Mouse (Mus musculus) hindlimb bud, embryonic 11.5 days (tissue): ENCODE measurements around the gene Fhl2.
"Not testable (repeated sequence)": the region's sequence is repeated elsewhere in the genome, so short reads cannot be mapped to it uniquely, and the experiment has no call there.

Experiments
- DNase-seq: peaks from one replicate; pipeline ENCODE4 v3.0.0-alpha.2; 2012; ENCODE audit warnings: low read depth, low spot score; ENCODE audit errors: extremely low spot score

Gene Fhl2

DNA sequence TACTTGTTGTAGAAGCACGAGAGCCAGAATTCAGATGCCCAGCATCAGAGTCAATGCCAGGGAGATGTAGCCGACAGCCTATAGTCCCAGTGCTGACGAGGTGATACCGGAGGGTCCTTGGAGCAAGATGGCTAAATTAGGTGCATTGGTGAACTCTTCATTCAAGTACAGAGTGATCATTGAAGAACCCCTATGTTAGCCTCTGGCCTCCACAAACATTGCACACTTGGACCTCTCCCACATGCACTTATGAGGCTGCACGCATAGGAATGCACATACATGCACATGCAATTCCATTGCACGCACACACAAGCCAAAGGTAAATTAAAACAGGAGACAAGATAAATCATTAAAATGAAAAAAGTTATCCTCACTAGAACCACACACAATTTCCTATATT is 3.4 kb downstream of the Fhl2 start:
- DNase-seq, result no peak

- DNase-seq, result no peak
Measured at GRCm38 (mm10) chr1:43192471-43192870, 4.3 kb downstream of the Fhl2 start.

DNA sequence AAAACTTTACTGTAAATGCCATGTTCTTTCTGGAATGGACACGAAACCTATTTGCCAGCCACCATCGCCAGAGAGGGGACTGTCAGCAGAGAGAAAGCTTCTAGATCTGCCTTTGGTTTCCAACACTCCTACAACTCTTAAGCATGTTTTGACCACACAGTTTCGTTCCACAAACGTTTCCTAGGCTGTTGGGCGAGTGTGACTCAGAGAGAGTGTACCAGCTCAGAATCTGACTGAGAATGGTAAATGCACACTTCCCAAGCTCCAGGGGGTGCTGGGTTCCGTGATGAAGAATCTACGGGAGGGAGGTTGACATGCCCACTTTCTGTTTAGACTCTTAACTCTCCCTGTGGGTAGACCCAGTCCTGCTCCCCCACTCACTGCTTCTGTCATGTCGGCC is 5.7 kb downstream of the Fhl2 start:
- DNase-seq, result no peak

DNA sequence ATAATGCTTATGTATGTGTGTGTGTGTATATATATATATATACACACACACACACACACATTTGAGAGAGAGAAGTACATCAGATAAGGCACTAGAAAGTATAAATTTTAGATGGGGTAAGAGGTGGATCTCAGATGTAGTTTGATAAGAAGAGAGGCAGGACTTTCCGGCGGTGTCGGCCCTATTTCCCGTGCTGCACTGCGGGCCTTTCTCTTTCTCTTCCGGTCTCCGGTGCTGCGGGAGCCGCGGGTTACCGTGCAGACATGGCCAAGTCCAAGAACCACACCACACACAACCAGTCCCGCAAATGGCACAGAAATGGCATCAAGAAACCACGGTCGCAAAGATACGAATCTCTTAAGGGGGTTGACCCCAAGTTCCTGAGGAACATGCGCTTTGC is 7.9 kb downstream of the Fhl2 start:
- DNase-seq, result not testable (repeated sequence)

DNA sequence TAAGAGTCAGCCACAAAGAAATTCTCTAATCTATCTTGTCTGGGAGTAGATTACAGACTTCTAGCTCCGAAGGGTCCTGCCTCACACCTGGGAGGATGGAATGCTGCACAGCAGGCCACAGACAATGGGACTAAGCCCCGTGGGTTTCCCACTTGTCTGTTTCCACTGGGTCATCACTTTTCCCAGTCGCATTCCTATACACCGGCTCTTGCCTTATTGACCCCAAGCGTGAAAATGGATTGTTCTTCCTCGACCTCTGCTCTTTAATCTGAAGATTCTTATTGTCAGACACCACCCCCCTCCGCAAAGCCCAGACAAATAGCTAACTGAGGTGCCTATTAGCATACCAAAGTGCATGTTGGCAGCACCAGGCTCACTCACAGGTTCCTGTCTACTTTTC is 10.4 kb downstream of the Fhl2 start:
- DNase-seq, result no peak

GRCm38 (mm10) chr1:43180912-43181311 is 15.9 kb downstream of the Fhl2 start:
- DNase-seq, result no peak

GRCm38 (mm10) chr1:43178780-43179179 is 18.0 kb downstream of the Fhl2 start:
- DNase-seq, result no peak

DNA sequence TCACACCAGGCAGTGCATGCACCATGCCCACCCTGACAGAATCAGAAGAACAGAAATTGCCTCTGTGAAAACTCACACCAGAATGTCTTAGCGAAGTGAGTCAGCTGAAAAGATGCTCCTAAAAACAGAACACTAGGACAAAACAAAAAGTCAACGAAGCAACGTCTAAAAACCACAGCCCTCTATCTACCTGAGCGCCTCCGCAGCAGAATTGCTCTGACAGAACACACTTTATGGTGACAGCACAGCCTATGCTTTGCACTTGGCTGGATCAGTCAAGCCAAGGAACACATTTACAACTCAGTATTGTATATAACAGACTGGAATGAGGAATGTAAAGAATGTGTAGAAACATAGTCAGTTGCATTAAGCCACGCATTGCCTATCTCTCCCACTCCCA is 18.4 kb downstream of the Fhl2 start:
- DNase-seq, result no peak

GRCm38 (mm10) chr1:43173283-43174226 is 23.2 kb downstream of the Fhl2 start:
- DNase-seq, result no peak

DNA sequence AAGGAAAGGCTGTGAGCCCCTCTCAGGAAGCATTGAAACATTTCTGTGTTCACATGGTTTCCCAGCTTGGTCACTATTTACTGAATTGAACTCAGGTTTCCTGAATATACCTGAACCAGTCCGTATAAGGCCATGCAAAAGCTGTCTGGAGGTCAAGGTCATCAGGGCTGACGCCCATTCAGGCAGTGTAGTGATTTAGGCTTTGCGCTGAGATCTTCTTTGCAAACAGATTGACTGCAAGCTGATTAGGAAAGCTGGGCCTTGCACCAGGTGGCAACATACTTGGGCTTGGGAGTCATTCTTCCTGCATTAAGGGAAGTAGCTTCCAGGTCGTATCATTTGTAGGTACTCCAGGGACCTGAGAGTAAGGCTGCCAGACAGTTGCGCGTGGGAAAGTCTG is 25.0 kb downstream of the Fhl2 start:
- no peak for DNase-seq

DNA sequence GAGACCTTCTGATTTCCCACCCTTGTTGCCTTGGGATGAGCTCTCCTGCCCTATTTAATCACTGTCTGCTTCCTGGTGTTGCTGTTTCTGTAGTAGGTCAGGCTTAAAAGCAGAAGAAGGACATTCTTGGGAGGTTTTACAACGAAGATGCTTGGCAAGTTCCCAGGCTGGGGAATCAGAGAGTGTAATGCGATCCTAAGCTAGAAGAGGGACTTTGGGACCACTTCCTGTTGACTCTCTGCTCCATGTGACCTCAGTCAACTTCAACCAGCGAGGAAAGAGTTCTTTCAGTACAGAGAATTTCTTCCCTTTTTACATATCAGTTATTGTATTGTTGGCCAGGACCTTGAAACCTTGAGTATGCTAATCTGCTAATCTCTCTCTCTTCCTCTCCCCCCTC is 25.7 kb downstream of the Fhl2 start:
- no peak for DNase-seq

DNA sequence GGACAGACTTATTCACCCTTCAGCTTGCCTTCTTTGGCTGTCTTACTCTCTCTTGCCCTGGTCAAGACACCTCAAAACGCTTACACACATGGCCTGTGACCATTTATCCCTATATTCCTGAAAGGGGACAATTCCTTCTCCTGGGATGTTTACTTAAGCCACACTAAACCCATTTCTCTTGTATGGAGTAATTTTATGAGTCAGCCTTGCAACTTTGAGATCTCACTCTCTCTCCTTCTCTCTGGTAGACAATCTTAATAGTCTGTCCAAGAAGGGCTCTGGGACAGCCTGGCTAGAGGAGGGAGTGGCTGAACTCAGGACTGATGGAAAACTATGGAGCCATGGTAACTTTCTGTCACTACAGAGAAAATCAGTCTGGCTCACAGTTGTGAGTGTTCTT is 27.1 kb downstream of the Fhl2 start:
- DNase-seq, result no peak

DNA sequence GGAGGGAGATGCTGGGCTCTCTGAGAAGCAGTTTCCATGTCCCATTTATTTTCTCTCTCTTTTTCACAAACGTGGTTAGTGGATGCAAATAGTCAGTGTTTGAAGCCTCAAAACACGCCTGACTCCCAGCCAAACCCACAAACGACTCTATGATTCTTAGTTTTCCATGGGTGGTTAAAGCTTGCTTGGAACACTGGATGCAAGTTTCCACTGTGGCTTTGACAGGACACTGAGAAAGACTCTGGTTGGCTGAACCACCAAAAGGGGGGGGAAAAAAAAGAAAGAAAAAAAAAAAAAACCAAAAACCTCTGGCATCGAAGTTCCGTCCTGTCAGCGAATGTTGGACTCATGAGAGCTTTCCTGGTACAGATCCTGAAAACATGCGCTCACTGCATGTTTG is 27.6 kb downstream of the Fhl2 start:
- DNase-seq, result no peak

DNA sequence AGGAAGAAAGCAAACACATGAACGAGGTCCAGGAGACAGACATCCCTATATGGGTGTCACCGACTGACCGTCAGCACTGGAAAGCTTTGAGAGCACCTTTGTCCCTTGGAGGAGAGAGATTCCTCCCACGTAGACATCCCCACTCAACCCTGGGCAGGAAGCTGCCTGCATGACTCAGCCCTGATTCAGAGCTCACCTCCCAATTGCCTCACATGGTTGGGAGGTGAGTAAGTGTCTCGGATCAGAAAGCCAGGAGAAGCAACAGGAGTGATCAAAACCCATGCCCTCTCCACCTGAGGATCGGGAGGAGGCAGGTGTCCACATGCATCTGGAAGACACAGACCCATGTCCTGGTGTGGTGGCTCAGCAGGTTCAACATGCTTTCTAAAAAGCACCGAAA is 28.2 kb downstream of the Fhl2 start:
- DNase-seq, result no peak

GRCm38 (mm10) chr1:43168026-43168425 is 28.8 kb downstream of the Fhl2 start:
- DNase-seq, result no peak

GRCm38 (mm10) chr1:43164582-43164981 is 32.2 kb downstream of the Fhl2 start:
- no peak for DNase-seq

- no peak for DNase-seq
Measured at GRCm38 (mm10) chr1:43163467-43164418, 33.0 kb downstream of the Fhl2 start.

DNA sequence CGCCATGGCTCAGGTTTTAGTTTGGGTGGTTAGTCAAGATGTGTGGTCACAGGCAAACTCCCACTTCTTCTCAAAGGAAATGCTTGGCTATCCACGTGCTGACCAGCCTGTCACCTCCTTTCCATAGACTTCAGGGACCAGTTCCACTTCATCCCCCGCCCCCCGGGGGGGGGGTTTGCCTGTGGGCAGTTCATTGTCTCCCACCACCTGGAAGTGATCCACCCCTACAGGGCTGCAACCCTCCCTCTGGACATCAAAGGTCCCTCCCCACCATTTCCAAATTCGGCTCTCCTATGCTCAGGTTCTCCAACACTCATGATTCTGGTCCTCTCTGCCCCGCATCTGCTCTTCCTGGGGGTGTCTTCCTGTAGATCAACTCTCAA is 33.7 kb downstream of the Fhl2 start:
- DNase-seq, result no peak

DNA sequence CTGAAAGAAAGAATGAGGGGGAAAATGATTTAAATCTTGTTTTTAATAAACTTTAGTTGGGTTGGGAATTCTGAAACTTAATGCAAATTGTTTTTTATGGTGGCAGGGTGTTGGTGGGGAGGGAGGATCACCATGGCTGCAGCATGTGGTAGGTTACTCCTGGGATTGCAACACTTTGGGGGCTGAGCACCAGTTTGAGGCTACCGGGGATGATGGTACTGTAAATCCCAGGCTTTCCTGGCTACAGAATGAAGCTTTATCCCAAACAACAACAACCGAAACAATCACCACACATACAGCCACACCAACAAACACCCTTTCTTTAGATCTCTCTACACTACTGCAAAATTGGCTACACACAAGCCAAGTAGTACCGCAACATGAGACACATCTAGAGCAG is 34.4 kb downstream of the Fhl2 start:
- no peak for DNase-seq

DNA sequence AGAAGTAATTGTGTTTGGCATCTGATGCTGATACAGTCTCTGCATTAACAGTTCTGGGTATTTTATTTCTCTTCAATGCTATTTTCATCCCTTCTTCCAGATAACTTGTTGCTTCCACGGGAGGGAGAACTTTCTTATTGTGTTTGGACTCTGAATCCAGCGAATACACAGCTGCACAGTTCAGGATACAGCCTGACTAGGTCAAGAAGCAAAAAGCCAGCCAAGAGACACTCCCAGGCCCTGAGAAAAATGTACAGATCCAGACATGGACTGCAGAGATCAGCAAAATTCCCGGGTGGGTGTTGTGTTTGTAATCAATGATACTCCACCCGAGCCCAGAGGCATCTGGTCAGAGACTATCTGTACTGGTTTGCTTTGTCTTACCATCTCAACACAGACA is 37.4 kb downstream of the Fhl2 start:
- no peak for DNase-seq

GRCm38 (mm10) chr1:43157907-43158306 is 38.9 kb downstream of the Fhl2 start:
- DNase-seq, result no peak

DNA sequence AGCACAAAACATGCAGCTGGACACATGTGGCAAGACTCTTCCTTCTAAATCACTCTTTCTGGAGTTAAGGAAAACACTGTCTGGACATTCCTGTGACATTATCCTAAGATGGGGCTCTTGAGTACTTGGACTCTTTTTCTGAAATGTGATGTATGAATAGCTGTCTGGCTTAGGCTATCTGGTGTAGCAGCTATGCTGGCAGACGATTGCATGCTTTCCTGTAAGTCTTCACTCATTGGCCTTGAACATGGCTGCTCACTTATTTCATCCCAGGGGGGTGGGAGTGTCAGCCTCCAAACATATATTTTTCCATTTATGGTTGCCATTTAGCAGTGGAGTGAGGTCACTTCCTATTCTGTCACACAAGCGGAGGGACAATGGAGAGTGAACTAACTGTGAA is 42.3 kb downstream of the Fhl2 start:
- DNase-seq, result no peak
